Mouse (Mus musculus) ovary, adult 18-20 months (tissue): ENCODE results near the gene Kdm4c.
"Not testable (repeated sequence)": the region's sequence is repeated elsewhere in the genome, so short reads cannot be mapped to it uniquely, and the experiment has no call there.

Experiments used
- DNase-seq: peaks from one replicate; pipeline ENCODE4 v3.0.0; 2022; ENCODE audit warnings: low spot score, mixed read lengths

Kdm4c gene

DNA sequence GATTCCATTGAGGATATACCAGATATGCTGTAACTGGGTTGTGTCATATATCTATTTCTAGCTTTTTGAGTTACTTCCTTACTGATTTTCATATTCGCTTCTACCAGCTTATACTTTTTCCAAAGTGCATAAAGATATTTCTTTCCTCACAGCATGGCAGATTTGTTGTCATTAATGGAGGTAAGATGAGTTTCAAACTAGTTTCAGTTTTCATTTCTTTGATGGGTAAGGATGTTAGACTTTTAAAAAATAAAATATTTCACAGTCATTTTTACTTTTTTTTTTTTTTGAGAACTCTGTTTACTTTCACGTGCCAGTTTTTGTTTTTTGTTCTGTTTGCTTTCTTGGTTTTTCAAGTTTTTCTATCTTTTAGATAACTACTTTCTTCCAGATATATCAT lies 70.6 kb downstream of the Kdm4c start:
- no peak for DNase-seq

DNA sequence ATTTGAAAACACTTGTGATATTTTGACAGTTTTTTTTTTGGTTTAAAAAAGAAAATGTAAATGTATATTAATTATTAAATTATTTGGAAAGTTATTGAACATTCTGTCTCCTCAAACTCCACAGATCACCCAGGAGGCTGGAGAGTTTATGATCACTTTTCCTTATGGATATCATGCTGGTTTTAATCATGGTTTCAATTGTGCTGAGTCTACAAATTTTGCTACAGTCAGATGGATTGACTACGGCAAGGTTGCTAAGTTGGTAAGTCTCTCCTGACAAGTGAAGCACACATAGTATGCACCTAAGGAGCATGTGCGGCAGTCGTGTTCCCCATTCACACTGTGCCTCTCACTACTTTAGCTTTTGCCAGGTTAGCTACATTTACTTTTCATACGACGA lies 73.1 kb downstream of the Kdm4c start:
- DNase-seq: no peak

DNA sequence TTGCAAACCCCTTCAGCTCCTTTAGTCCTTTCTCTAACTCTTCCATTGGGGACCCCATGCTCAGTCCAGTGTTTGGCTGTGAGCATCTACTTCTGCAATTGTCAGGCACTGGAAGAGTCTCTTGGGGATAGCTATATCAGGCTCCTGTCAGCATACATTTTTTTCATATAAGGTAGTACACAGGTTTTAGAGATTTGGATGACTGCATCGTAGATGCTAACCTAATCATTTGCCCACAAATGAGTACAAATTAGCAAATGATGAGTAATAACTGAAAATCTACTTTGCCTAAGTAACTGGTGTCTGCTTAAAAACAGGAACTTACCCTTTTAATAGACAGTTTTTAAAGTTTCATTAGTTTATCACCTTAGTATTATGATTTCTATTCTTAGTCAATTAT lies 77.0 kb downstream of the Kdm4c start:
- DNase-seq: no peak

DNA sequence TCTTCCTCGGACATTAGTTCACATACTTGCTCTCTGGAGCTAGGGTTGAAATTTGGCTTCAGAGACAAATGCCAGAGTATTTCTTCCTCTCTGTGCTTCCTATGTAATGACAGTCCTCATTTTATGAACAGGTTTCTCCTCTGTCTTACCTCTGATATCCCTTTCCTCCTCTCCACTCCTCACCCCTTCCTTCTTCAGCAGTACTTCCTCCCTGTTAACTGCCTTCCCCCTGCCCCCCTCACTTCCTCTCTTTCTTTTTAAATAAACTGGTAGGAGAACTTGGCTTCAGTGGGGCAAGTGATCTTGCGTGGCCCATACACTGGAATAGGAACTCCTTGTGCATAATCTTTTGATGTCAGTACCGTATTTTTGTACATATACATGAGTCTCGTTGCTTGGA lies 115.2 kb downstream of the Kdm4c start:
- no peak for DNase-seq

DNA sequence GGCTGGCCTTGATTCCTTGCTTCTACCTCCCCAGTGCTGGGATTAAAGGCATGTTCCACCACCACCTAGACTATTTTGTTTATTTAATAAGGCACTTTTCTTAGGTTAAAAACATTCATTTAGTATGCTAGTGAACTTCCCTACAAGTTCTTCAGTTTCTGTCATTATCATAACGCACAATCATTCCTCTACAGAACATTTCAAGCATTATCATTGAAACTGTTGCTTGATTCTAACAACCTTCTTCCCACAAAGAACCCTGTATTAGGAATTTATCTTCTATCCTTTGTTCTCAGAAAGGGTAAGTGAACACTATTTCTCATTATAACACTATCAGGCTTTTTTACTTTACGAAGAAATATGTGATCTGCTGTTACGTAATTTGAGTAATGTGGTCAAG lies 118.0 kb downstream of the Kdm4c start:
- DNase-seq: no peak

DNA sequence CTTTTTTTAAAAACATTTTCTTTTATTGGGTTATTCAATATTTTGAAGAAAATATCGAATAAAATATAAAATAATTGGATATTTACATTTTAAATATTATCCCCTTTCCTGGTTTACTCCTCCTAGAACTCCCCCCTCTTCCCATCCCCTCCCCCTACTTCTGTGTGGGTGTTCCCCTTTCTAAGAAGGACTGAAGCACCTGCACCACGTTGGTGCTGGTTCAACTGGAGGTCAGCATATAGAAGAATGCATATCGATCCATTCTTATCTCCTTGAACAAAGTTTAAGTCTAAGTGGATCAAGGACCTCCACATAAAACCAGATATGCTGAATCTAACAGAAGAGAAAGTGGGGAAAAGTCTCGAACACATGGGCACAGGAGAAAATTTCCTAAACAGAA lies 144.3 kb downstream of the Kdm4c start:
- no peak for DNase-seq

DNA sequence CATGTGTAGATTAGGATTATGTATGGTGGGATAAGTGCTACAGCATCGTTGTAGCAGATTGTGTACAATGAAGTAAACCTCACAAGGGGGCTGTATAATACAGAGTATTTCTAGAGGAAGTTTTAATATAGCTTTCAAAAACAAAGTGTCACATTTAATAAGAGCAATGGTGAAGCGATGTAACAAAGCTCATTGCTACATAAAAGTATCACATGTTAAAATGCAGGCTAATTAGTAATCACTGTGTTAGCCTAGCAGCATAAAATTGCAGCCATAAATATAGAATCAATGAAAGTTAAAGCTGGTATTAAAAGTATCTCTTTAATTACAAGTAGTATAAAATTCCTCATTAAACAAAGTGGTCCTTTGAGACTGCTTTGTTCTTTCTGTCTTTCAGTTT lies 150.9 kb downstream of the Kdm4c start:
- DNase-seq: no peak

DNA sequence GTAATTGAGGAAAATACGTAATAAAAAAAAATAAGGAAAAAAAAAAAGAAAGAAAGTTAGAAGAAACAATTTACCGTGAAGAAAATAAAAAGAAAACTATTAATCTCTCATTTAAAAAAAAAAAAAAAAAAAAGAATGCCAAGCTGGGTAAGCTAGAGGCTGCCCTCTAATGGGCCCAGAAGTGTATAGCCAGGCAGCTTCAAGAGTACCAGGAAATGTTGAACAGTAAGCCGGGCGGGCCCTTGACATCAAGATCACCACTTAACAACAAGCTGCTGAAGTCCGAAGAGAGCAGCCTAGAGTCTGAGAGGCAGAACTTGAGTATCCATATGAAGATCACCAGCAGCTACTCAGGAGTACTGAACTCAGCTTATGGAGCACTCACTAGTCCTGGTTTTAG lies 154.3 kb downstream of the Kdm4c start:
- no peak for DNase-seq

DNA sequence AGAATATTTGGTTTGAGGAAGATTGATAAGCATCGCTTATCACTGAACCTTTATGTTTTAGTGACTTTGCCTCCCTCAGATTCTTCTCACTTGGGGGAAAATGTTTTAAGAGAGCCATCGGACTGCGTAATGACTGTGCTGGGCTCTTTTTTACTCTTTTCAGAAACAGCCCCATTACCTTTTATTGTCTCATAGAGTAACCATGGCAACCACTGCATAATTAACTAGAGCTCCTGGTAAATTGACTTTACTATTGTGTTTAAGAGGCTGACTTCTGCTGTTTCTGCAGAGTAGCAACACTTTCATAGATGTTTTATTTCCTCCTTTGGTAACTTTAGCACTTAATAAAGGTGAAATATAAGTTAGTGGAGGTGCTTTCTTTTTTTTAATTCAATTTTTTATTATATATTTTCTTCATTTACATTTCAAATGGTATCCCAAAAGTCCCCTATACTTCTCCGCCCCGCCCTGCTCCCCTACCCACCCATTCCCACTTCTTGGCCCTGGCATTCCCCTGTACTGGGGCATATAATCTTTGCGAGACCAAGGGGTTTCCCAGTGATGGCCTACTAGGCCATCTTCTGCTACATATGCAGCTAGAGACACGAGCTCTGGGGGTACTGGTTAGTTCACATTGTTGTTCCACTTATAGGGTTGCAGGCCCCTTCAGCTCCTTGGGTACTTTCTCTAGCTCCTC lies 159.5 kb downstream of the Kdm4c start:
- not testable (repeated sequence) for DNase-seq

DNA sequence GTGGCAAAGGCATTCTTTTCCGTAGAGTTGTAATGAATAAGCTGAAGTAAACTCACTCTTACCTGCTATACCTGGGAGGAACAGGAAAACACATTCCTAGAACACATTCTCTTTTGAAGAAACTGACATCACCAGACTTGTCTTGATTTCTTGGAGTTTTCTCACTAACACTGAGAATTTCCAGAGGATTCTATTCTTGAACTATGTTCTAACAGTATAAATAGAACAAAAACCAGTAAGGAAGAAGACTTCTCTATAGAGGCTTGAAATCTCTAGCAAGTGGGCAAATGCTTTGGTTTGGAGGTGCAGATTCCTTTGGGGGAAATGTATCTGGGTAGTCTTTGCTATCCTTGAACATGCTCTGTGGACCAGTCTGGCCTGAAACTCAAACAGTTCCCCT lies 166.4 kb downstream of the Kdm4c start:
- no peak for DNase-seq

DNA sequence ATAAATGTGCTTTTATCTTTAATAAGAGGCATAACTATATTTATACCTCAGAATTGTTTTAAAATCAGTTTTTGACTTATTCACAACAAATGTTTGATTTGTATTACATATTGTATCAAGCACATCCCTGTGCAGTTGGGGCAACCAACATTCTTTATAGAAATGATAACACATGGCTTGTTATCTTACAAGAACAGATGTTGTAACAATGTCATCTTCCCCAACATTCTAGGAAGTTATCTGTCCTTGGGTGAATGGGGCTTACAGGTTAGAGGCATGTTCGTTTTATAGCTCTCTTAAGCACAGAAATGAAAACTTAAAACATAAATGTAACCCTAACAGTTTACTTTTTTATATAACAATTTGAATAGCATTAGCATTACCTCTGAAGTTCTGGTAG lies 177.5 kb downstream of the Kdm4c start:
- no peak for DNase-seq
